Mouse (Mus musculus) CD4-positive helper T cell, adult 2 months (primary cell): ENCODE measurements at regions not wholly inside any gene's neighbourhood (a gene's known extent, or its start where the extent isn't known, plus 50 kb on each side); places are given as distances from the start of the nearest gene placed in this dataset.

ENCODE experiments used
- DNase-seq: peaks from one replicate; pipeline ENCODE4 v3.0.0-alpha.2; 2012; ENCODE audit warnings: low read depth, missing footprints, low spot score

DNA sequence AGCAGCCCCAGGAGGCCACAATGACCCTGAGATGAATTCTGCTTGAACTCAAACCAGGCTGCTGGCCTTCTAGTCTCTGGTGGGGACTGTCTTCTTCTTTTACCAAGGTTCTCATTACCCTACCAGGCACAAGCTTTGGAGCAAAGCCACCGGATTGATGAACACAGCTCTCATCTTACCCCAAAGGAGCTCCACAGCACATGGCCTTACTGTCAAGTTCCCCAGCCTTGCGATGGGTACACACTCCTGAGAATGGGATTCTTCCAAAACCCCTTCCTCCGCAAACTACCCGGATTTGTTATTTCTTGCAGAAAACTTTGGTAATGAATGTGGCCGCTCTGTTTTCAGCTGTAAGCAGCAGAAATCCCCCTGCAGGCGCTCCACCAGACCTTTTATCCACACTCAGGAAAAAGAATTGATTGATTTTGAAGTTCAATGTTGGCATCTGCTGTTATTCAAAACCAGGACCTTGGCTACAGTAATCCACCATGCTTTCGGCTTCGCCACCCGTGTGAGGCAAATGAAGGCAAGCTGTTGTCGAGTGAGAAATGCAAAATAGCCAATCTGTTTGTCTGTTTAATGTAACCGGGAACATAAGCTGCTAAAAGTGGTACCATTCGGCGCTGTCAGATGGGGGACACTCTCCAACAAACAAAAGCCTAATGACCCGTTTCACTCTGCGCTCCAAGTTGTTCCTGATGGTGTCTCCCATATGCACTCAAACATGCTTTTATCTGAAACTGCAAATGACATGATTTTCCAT lies 278.9 kb downstream of the Maf start:
- DNase-seq = no peak

DNA sequence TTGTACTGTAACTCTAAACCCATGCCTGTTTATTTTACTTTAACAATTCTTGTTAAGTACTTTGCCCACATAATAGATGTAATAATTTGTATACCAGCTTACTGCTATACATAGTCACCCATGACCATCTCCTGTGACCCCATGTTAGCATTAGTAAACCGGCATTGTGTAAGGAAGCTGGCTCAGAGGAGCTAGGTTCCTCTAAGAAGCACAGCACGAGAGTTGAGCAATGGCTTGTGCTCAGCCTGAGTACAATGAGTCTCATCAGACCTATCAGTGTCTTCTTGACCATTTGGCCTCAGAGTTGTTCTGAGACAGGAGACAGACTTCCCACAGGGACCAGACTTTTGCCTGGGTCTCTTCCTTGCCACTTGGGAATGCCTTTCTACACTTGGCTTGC lies 279.6 kb downstream of the Maf start:
- no peak for DNase-seq

DNA sequence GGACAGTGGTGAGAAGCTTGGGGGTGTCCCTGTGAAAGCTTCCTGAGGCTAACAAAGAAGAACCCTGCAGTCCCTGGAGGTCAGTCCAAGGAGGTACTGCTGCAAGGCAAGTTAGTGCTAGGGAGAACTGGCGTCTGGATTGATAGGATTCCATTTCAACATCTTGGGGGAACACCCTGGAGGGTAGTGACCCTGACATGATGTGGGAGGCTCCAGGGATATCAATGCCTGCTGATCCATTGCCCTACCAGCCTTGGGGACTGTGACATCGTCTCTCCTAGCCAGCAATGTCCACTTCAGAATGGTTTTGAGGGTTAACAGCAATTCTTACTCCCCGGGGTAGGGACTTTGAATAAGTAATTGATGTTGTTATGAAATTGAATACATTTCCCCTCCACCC lies 280.1 kb downstream of the Maf start:
- no peak for DNase-seq

DNA sequence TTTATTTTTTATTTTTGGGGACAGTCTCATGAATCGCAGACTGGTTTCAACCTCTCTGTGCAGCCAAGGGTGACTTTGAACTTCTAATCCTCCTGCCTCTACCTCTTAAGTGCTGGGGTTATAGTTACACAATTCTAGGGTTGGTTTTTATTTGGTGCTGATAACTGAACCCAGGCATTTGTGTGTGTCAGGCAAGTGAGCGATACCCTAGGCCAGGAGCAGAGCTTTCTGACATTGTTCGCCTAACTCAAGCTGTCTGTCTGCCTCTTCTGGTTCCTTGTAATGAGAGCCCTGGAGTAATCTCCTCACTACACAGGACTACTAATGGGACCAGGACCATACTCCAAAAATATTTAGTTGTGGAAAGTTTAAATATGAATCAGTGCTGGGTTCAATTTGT lies 281.1 kb downstream of the Maf start:
- no peak for DNase-seq

DNA sequence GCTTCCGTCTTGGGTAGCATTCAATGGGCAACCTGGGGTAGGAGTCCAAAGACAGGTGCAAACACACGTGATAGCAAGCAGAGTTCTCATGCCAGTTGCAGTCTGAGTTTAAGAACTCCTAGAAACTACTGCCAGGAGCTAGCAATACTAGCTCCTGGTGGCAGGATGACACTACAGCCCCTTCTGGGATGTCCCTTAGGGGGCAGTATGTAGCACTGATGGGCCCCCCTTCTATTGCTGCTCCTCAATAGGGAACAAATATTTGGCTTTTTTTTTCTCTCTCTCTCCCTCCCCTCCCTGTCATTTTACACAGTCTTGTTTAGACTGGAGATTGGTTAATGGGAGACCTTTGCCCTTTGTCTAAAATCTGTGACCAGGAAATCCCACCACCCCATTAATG lies 282.2 kb downstream of the Maf start:
- no peak for DNase-seq

DNA sequence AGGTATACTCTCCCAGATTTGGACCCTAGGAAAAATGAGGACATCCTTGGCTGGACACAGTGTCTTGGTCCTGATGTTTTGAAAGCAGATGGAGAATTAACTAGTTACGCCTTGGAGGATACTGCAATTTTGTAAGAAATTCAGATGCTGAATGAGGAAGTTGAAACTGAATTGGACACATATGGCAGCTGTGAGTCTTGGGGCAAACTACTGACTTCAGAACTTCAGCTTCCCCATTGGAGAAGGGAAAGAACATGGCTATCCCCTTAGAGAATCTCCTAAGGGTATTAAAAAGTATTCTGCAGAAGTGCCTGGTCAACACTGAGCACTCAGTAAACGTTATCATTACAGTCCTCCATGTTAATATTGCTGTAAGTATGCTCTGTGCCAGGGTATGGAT lies 283.9 kb downstream of the Maf start:
- no peak for DNase-seq

DNA sequence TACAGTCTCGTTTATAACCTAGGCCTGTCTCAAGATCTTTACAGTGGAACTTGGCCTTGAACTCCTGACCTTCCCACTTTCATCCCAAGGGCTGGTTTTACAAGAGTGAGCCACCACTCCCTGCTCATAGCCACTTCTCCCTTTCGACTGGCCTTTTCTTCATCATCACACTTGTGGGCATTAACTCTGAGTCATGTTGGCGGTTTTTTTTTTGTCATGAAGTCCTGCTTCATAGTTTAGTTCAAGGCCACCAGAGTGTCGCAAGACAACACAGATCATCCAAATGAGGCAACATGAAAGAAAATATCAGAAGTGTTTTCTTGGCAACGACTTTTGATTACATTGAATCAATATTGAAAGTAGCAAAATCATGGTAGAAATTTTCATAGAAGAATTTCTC lies 284.5 kb downstream of the Maf start:
- no peak for DNase-seq

DNA sequence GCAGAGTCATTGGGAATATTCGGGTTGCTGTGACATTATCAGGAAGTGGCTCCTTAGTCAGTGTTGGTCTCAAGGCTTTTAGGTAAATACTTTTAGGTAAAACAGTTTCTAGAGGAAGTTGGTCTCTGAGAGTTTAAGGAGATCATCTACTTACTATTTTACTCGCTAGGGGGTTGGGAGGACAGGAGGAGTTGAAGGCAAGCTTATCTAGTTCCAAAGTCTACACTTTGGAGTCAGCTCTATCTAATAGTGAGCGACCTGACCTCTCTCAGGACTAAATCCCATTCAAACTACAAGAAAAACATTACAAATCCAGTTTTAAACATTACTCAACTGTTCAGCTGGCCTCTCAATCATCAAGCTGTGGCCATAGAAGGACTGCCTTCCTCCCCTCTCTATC lies 287.1 kb downstream of the Maf start:
- DNase-seq = no peak

DNA sequence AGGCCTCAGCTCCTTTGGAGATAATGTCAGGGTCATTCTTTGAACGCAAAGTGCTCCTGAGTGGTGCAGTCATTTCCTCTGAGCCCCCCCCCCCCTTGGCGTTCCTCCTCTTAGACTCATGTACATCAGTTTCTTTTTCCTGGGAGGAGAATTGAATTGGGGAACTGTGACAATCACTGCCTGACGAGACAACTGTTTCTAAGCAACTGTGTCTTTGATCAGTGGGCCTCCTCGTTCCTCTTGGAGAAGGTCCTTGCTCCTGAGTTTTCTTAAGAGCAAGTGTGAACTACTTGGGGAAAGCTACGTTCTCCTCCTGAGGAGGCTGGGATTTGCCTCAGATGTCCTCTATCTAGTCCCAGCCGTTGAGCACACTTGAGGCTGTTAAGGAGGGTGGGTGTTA lies 287.5 kb downstream of the Maf start:
- no peak for DNase-seq

DNA sequence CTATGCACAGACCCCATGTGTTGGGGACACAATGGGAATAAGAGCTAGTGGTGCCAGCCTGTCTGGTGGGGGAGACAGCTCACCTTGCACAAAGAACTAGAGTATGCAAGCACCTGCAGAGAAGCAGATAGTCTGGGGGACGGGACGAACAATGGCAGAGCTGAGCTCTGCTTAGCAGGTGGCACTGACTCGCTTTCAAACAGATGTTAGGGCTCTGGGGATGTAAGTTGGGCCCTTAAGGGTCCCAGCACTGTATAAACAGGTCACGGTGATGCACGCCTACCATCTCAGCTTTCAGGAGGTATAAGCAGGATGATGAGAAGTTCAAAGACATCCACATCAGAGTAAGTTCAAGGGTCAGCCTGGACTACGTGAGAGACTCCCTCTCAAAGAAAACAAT lies 289.5 kb downstream of the Maf start:
- DNase-seq = no peak

DNA sequence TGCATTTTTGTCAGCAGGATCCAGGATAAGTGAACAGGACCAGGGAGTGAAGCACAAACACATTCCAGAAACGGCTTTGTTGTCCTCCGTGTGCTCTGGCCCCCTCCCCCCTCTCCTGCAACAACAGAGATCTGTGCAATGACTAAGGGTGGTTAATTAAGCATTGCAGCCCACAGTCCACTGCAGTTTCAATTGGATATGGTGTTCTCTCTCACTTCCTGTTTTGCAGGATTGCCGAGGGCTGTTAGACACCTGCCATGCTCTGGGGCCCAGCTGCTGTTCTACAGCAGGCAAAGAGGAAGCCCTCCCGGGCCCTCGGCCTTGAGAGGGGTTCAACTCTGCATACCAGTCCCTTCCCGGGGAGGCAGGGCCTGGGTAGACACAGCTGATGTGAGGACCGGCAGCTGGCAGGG lies 293.5 kb downstream of the Maf start:
- DNase-seq = peak; percentile 25

DNA sequence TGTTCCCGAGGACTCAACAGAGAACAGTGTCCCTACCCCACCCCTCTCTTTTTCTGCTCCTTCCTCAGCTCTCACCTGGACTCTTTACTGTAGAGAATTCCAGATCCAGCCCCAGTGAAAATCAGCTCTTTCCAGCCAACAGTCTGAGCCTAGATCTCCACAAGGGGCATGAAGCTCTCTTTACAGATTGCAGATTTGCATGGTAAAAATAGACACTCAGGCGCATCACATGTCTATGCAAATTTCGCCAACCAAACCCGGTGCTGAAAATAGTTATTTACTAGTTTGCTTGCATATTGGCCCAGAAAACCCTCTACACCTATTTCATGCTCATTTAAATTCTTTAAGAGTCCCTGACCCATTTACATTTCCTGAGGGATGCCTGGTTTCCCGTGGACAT lies 295.8 kb downstream of the Maf start:
- no peak for DNase-seq

DNA sequence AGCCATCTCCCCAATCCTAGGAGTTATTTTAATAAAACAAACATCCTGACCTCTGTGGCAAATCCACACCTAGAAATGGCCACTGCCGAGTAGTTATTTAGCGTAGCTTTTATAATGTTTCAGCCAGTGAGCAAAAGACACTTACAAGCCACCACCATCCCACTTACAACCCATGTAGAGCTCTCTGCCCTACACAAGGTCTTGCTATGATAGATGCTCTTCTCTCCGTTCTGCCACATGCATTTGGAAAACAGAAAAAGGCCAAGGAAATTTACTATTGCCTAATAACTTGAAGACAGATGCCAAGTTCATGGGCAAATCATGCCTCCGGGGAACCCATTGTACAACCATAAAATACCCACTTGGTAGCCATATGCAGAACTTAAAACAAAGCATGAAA lies 296.5 kb downstream of the Maf start:
- no peak for DNase-seq

DNA sequence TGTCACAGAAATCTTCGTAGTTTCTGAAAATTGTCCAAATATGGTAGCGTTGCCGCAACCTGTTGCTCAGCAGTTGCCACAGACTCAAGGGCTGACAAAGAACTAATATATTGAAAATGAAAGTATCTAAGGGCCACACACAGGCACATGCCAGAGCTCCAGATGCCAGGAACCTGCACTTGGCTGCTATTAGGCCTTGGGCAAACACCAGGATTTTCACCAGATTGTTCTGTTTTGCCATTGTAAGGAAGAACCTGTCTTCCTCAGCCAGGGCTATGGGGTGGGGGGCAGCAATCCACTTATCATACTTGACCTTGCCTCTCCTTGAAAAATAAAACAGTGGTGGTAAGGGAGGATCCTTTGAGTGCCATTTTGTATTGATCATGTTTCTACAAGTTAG lies 297.4 kb downstream of the Maf start:
- no peak for DNase-seq

DNA sequence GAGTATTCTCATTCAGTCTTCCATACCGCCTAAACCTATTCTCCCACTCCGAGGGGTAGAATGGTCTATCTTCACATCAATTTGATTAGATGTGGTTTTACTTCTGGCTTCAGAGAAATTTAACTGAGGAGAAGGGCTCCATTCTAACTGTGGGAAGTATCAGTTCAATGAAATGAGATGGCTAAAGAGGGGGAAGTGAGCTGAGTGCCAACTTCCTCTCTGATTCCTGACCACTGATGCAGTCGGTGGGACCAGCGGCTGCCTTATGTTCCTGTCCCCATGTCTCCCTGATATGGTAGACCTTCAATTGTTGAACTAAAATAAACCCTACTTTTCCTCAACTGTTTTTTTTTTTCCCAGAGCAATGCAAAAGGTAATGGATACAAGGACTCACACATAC lies 300.1 kb downstream of the Maf start:
- DNase-seq = no peak

DNA sequence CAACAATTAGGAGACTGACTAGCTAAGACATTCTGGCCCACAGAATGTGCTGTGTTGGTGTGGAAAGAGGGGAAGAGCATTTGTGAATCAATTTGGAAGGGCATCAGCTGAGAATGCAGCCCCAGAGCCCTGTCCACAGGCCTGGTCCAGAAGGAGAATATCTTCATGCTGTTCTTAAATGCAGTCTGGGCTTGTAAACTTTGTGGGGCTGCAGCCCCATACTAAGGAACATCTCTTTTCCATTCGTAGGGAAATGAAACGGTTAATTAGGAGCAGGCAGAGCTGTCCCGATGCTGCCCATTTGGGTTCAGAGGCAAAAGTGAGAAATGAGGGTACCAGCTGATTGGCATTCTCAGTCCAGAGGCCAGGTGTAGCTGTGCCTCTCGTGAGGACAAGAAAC lies 304.0 kb downstream of the Maf start:
- no peak for DNase-seq

DNA sequence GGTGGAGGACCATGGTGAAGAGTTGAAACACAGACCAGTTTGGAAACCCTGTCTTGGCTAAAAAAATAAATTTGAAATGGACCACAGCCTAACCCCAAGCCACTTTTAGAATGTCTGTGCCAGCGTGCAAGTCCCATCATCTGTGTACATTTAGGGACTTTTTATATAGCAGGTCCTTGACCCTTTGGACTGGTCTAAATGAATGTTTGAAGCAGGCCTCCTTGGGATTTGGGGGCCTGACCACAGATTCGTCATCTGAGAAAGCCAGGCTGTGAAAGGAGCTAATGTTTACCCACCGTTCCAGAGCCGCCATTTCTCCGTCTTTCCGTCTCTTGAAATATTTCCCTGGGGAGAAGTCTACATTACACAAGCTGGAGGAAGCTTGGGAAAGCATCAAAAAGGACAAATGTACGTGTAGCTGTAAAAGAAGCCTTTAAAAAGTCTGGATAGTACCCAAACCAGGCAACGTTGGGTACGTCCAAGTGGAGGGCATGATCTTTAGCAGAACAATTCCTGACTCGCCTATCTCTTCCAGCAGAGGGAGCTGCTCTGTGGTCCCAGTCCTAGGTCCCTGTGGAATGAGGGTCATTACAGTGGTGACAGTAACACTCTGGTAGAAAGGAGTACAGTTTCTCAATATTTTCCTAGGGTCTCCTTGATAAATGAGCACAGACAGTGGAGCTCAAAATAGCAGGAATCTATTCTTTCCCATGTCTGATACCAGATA lies 305.0 kb downstream of the Maf start:
- no peak for DNase-seq
